Mouse (Mus musculus) 3134 (cell line): Measurements from ENCODE around the gene Ddx39.

ENCODE experiments used
- DNase-seq: peaks from one replicate; pipeline ENCODE4 v3.0.0-alpha.2; 2011; ENCODE audit warnings: low spot score; ENCODE audit not compliant: insufficient read length; ENCODE audit errors: extremely low read depth

Gene Ddx39

GRCm38 (mm10) chr8:83765663-83766062 is 50.7 kb downstream of the Ddx39 start:
- no peak for DNase-seq

- no peak for DNase-seq
Observed at GRCm38 (mm10) chr8:83767442-83767841, 52.5 kb downstream of the Ddx39 start.

GRCm38 (mm10) chr8:83768526-83768925 is 53.5 kb downstream of the Ddx39 start:
- no peak for DNase-seq

- no peak for DNase-seq
Observed at GRCm38 (mm10) chr8:83769720-83770119, 54.7 kb downstream of the Ddx39 start.

- no peak for DNase-seq
Observed at GRCm38 (mm10) chr8:83770669-83771068, 55.7 kb downstream of the Ddx39 start.

- no peak for DNase-seq
Observed at GRCm38 (mm10) chr8:83771791-83772190, 56.8 kb downstream of the Ddx39 start.

- DNase-seq: no peak
Observed at GRCm38 (mm10) chr8:83772701-83773451, 57.9 kb downstream of the Ddx39 start.

GRCm38 (mm10) chr8:83773452-83773846 is 58.5 kb downstream of the Ddx39 start:
- no peak for DNase-seq

- no peak for DNase-seq
Observed at GRCm38 (mm10) chr8:83774221-83774620, 59.2 kb downstream of the Ddx39 start.
